Mouse (Mus musculus) spleen, postnatal 10 days (tissue): ENCODE measurements around the gene Nrl.

Experiments
- DNase-seq, 2 experiments: peaks; one replicate each; pipeline ENCODE4 v3.0.0; 2021 to 2022; ENCODE audit warnings: low spot score in 2 of 2

The Nrl gene

DNA sequence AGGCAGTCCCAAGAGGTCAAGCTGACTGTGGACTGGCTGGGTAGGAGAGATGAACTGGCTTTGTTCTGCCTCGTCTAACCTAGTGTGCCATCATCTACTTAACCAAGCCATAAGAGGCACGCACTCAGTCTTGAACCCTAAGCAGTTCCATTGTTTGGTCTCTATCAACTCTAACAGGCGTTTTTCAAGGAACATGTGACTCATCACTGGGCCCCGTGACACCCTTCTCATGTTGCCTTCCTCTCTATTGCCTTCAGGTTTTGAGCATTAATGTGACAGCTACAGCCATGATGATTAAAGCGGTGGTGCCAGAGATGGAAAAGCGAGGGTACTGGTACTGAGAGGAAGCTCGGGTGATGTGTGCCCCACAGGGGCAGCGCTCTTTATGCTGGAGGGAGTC lies 37.9 kb downstream of the Nrl start:
- DNase-seq = no peak

DNA sequence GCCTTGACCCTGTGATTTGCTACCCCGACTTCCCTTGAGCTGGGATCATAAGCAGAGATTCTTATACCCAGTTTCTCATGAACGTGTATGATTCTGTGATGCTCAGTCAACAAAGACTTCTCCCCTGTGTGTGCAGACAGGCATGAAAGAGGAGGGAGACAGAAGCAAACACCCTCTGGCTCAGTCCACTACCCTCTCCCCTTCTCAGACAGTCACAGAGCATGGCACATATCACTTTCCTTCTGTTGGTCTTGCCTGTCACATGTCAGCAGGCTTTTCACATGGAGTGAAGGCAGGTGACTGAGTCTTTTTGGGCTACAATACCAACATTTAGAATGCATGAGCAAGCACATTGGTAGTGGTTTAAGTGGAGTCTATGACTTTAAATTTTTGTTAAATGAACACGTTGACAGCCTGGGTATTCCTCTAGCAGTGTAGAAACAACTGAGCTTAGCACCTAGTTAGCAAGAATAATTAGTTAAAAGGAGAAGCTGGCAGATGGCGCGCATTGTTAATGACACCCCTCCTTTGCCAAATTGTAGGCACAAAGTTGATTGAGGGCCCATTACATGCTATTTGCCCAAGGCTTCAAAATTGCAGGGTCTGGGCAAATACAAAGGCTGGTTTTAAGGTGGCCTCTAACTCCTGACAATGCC lies 40.2 kb downstream of the Nrl start:
- no peak for DNase-seq

DNA sequence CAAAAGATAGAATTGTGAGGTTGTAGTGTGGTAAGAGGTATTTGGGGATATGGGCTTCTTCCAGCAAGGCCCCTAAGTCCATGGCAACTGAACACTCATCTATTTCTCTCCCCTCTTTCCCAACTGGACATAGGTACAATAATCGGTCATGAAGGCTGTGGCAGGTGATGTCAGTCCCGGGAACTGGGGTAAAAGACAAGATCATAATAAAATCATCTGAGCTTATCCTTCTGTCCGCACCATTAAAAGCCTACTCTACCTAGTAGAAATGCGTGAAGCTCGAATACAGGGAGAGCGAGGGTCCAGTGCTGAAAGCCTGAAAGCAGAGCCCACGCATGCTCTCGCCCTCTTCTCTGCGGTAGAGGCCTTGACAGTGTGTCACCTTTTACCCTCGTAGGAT lies 45.2 kb downstream of the Nrl start:
- DNase-seq = no peak

DNA sequence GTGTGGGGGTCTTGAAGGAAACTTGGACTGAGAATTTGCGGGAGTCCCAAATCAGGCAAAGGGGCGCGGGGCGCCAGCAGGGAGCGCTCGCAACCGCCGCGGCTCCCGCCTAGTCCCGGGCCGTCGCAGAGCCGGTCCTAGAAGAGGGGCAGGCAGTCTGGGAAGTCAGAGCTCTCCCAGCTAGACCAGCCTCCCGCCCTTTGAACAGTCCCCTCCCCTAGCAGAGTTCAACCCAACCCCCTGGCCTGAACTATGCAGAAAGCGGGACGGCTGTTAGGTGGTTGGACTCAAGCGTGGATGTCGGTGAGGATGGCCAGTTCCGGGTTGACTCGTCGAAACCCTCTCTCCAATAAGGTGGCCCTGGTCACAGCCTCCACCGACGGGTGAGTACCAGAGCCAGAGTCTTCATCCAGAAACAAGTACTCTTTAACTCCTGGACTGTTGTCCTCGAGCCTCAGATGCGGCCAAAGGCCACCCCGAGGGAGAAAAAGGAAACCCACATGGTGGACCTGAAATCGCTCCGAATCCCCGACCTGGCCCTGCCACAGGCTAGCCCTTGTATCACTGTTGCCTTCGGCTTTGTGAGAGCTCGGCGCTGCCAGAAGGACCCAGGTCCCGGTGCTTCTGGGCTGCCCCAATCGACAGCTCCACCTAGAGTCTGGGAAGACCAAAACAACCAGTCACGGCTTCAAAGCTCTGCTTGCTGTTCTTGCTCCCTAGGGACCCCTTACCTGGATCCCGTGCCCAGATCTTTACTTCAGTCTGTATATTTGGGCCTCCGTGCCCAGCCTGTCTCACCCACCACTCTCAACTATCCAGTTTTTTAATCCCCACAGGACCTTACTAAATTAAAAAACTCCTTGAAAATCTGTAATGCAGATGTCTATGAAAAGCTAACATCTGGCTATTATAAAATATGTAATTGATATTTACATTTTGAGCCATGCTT lies 45.9 kb downstream of the Nrl start, which contains the start of gene Dhrs4:
Dhrs4 (plus strand) TSS at position 108 of the 949 bp plus-strand sequence.
- DNase-seq = peak; percentile 84 to 85

DNA sequence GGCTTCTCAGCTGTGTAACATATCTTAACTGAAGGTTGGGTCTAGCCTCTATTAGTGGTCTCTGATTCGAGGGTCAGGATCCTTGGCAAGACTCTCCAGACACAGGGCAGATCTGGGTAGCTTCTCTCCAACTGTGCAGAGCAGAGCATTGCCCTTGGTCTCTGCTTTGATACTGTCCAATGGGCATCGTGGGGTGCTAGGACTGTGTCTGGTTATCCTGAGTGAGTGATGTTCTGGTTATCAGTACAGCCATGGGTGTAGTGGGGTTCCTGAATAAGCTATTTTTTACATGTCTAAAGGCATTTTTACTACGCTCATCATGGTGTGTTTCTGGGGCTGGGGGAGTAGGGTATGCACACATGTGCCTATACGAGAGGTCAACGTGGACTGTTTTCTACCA lies 47.0 kb downstream of the Nrl start:
- DNase-seq = no peak

DNA sequence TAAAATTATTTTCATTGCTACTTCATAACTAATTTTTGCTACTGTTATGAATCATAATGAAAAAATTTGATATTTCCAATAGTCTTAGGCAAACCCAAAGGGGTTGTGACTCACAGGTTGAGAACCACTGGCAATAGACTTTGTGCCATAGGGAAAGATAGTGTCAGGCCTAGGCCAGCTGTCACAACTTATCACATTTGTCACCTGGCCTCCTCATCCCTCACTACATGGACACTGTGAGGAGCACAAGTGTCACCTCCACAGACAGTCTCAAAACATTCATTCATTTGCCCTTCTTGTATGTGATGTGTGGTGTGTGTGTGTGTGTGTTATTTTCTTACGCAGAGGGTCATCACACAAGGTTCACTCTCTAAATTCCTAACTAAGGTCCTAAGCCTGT lies 47.4 kb downstream of the Nrl start:
- DNase-seq = no peak

DNA sequence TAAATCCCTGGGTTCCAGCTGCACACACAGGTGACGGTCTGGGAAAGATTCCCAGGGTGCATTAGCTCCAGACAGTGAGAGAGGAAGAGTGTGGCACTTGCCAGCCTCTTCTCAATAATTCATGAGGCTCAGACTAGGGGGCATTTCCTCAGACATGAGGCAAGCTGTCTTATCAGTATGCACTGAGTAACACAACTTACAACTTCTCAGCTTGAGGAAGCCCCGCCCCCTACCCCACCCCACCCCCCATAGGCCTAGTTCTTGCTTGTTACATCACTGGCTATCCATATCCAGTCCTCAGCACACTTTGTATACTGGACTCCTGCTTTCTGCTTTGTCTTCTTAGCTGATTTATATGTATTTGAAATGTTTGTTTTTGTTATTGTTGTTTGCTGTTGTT lies 49.1 kb downstream of the Nrl start:
- DNase-seq = no peak

DNA sequence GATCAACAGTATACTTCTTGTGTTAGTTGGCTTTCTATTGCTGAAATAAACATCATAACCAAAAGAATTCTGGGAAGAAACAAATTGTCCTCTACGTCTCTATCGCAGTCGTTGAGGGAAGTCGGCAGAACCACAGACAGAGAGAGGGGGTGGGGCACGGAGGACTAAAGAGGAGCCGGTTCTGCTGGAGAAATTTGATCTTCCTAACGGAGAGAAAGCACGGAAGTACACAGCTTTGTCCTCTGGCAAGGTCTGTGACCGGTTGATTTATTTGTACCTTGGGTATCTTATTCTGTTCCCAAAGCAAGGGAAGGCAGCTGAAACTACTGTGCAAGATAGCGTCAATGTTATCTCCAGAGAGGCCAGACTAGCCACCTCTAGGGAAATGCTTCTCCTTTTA lies 54.0 kb downstream of the Nrl start:
- no peak for DNase-seq

DNA sequence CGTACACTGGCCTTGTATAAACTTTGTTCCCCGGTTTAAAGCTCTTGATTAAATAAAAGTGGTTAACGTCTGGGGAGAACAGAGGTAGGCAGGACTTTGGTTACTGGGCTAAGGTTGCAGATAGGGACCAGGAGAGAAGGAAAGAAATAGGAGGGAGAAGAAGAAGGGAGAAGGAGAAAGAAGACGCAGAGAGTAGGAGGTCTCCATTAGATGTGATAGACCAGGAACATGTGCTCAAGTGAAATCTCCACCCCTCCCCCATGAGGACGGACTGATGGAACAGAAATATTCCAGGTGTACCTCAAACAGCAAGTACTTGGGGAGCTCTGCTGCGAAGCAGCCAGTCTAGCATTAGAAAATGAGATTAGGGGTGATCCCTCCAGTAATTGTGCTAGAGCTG lies 55.0 kb downstream of the Nrl start:
- no peak for DNase-seq

DNA sequence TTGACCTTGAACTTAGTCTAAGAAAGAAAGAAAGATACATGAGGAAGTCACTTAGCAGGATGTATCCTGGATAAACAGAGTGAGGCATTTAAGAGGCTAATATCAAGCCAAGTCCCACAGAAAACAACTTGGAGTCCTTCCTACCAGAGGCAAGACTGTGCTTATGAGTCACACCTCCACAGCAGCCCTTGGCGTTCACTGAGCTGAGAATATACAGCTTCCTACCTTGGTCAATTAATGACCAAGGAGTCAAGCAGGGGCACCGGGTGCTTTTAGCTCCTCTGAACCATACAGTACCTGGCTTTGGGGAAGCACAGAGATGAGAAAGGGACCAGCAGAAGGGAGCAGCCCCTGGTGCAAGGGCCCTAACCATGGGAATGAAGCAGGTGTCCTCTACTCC lies 55.7 kb downstream of the Nrl start:
- no peak for DNase-seq
